Mouse (Mus musculus) ovary, adult 18-20 months (tissue): ENCODE data around the gene Mpv17l2.

Experiments
- DNase-seq: peaks from one replicate; pipeline ENCODE4 v3.0.0; 2022; ENCODE audit warnings: low spot score, mixed read lengths

Gene Mpv17l2

DNA sequence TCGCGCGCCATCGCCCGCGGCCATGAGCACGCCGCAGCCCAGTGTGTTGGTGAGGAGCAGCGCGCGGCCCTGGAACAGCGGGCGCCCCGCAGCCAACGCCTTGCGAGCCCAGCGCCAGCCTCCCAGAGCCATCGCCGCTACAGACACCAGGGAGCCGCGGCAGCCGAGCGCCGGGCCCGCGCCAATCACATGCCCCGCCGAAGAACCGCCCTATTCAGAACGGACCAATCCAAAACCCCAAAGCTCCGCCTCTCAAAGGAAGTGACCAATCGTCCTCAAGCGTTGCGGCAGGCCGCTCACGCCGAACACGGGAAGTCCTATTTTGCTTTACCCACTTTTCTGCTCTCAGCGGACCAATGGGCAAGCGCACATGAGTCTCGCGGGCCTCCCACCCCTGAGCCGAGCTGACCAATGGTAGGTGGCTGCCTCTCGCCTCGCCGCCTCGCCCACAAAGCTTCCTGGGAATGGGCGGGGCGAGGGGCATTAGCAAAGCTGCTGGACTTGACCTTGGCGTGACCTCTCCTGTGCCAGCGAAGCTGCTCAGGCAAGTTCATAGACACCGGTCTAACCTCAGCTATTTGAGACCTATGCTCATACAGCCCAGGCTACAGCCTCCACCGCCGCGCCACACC is at the start of gene Mpv17l2:
Gene Mpv17l2 (minus strand): TSS at position 172 of the 632 bp plus-strand sequence.
- DNase-seq: peak; percentile 97

DNA sequence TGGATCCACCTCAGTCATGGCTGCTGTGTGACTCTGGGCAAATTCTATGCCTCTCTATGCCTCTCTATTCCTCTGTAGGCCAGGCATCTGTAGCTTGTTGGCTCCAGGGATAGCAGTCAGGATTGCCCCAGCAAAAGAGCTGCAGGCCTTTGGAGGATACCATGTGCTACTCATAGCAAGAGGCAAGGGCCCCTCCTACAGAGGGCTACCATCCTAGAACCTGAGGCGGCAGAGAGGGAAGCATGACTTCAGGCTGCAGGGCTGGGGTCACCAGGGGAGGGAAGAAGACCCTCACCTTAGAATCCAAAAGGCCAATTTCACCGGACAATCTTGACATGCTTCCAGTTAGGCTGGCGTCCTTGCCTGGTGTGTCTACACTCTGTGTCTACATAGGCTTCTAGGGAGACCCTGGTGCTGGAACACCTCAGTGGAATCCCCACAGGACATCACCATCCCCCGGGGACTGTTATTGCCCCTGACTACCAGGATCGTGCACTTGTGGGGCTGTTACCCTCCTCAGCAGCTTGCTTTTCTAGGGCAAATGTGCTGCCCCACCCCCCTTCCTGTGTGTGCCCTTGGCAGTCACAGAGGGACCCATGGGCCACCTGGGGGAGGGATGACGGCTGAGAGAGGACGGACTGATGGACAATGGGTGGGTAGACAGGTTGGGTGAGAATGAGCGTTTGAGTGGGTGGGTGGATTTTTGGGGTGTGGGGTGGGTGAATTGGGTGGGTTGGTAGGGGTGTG is 48.4 kb upstream of the Mpv17l2 start:
- no peak for DNase-seq

DNA sequence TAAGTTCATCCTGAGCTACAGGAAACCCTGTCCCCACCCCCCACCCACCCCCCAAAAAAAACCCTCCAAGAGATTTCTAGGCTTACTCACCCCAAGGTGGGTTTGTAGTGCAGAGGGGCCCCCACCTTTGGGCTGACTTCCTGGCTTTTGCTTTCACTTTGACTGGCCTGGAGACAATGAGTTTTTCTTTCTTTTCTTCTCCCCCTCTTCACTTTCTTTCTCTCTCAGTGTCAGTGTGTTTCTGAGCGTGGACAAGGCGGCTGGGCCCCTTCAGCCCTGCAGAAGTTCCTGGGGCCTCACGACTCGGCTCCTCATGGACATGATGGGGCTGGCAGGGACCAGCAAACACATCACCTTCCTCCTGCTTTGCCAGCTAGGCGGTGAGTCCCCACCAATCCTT is 47.5 kb upstream of the Mpv17l2 start, which contains the start of gene Il12rb1:
Gene Il12rb1 (plus strand): TSS at position 211 of the 400 bp plus-strand sequence.
- DNase-seq: no peak

DNA sequence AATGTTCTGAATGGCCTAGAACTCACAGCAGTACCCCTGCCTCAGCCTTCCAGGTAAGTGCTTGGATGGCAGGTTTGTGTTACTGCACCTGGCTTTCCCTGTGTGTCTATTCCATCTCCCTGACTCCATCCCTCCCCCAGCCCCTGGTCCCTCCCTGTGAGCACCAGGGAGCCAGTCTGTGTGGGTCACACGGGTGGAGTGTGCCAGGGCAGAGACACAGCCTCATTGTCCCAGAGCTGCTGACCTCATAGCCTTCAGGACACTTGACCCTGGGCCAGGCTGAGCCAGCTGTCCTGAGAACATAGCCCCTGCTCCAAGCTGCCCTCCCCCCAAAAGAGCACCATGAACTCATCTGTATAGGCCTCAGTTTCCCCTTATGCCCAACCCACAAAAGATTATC is 46.6 kb upstream of the Mpv17l2 start:
- no peak for DNase-seq

DNA sequence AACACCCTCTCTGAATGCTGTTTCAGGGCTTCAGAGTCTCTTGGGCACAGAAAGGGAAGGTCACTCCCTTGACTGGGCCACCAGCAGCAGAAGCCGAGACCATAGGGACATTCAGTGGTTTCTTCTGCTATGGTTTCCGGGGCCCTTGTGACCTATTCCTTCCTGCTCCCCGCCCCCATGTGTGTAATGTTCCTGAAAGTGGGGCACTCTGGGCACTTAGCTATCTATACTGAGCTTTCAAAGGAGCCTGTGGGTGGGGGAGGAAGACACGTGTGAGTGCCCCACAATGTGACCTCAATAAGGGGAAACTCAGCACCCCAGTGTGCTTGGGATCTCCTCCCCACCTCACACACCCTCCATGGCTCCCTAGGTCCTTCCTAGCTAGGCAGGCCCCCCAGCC is 45.8 kb upstream of the Mpv17l2 start:
- DNase-seq: no peak

DNA sequence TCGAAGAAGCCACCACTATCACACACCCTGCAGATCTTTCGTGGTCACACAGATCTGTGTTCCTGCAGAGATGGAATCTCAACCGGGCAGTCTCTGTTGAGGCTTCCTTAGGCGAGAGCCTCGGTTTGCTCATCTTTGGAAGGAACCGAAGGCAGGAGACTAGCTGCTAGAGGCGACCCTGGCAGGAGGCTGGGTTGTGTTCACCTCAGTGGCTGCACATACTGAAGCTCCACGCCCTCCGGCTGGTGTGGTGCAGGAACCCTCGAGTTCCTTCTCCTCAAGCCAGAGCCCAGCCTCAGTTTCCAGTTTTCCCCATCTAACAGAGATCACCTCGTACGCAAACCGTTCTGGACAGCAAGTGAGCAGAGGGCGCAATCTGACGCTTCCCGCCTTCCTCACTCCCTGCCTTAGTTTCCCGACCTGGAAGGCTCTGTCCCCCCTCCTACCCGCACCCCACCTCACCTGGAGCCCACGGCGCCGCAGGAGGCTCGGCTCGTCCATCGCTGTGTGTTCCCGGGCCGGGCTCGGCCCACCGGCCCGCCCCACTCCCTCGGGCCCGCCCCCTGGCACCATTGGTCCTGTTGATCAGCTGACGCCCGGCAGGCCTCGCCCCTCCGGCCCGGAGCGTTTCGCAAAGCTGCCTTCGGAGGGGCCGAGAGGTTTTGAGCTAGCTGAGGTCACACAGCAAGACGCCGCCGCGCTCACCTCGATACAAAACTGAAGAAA is 43.9 kb upstream of the Mpv17l2 start, which contains the start of gene Mast3:
Gene Mast3 (minus strand): TSS at position 574 of the 726 bp plus-strand sequence.
- DNase-seq: peak; percentile 76

DNA sequence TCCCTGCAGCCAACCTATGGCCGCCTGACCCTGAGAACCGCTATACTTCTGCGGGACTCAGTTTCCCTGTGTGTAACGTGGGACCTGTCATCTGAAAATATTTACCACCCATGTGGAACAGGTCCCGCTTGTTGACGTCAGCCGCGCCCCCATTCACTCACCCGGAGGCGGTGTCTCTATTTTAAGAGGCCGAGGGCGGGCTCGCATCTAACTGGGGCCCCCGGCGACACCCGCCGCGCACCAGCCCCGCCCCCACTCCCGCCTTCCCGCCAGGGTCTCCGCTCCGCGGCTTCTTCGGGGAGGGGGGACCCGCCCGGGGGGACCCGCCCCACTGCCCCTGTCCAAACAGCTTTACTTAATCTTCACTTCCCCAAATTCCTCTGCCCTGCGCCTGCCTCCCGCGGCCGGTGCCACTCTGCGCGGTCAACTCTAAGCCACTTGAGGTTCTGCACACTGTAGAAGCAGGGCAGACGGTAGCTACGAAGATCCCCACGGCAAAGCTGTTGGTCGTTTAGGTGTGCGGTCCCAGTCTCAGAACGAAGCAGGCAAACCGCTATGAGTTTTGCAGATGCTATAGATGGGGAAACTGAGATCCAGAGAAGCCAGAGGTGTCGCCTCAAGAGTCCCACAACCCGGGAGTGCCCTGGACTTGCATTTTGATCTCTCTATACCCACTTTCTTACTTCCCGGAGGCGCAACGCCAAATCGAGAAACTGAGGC is 43.2 kb upstream of the Mpv17l2 start:
- no peak for DNase-seq

DNA sequence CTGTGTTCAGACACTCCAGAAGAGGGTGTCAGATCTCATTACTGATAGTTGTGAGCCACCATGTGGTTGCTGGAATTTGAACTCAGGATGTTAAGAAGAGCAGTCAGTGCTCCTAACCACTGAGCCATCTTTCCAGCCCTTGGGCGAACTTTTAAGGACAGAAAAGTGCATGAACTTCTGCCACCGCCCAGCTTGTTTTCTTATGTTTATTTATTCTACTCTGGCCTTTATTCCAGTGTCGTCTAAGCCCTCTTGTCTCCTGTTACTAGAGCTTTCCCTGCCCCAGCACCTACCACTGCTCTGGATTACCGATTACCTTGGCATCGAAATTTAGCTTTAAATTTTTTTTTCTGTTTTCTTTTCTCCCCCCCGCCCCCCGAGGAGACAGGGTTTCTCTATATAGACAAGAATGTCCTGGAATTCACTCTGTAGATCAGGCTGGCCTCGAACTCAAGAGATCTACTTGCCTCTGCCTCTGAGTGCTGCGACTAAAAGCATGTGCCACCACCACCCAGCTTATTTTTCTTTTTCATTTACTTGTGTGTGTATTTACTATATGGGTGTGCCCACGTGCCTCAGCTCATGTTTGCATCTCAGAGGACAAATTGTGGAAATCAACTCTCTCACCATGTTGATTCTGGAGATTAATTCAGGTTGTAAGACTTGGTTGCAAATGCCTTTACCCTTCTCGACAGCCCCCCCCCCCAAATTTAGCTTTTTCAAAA is 42.2 kb upstream of the Mpv17l2 start:
- DNase-seq: no peak

DNA sequence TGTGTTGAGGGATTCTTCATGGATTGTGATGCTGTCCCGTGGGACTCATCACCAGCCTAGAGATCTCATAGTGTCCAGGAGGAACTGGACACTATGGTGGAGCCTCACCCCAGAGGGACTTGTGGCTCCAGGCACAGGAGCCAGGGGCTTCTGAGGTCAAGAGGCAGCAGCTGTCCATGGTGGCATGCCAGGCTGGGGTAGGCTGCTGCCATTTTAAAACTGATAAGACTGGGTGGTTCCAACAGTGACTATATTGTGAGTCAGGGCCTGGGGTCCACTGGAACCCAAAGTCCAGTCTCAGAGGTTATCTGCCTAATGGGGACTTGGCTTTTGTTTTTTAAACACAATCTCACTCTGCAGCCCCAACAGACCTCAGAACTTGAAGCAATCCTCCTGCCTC is 41.1 kb upstream of the Mpv17l2 start:
- DNase-seq: no peak

DNA sequence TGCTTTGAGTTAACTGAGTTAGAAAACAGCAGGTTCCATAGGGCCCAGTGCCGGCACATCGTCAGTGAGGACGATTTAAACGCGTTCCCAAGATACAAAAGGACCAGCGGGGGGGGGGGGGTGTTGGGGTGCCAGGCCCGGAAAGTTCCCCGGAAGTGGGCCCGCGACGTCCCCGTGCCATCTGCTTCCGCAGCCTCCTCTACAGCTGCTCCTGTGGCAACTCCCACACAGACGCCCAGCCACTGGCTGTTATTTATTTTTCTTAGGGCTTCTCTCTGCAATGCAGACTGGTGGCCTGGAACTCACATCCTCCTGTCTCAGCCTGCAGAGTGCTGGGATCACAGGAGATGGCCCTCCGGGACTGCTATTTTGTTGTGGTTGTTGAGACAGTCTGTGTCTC is 40.4 kb upstream of the Mpv17l2 start:
- no peak for DNase-seq

DNA sequence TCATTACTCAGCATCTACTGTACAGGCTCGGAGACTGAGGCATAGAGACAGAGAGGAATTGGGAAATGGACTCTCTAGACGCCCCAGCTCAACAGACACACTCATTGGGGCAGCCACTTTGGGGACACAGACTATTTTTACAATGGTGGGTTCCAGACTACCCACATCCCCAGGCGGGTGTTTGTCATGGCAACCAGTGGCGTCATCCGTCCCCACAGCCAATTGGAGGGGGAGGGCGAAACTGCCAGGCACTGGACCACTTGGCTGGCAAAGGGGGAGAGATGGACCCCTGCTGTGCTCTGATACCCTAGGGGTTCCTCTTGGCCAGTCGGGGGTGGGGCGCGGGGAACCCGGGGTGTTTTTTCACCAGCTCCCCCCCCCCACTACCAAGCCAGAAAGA is 39.9 kb upstream of the Mpv17l2 start:
- DNase-seq: no peak

DNA sequence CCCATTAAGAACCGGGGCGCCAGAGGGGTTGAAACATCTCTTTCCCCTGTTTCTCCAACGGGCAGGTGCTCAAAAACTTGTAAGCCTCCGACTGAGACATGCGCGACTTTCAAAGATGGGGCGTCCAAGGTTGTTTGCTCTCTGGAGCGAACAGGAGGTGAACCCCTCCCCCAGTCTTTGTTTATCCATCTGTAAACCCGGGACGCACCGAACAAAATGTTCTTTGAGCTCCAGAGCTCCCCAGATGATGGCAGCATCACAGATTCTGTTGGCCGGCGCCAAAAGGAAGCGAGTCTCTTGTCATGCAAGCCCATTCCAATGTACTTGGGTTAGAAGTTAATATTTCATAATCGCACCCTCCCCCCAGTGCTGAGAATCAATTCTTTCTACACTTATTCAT is 37.5 kb upstream of the Mpv17l2 start:
- DNase-seq: no peak

DNA sequence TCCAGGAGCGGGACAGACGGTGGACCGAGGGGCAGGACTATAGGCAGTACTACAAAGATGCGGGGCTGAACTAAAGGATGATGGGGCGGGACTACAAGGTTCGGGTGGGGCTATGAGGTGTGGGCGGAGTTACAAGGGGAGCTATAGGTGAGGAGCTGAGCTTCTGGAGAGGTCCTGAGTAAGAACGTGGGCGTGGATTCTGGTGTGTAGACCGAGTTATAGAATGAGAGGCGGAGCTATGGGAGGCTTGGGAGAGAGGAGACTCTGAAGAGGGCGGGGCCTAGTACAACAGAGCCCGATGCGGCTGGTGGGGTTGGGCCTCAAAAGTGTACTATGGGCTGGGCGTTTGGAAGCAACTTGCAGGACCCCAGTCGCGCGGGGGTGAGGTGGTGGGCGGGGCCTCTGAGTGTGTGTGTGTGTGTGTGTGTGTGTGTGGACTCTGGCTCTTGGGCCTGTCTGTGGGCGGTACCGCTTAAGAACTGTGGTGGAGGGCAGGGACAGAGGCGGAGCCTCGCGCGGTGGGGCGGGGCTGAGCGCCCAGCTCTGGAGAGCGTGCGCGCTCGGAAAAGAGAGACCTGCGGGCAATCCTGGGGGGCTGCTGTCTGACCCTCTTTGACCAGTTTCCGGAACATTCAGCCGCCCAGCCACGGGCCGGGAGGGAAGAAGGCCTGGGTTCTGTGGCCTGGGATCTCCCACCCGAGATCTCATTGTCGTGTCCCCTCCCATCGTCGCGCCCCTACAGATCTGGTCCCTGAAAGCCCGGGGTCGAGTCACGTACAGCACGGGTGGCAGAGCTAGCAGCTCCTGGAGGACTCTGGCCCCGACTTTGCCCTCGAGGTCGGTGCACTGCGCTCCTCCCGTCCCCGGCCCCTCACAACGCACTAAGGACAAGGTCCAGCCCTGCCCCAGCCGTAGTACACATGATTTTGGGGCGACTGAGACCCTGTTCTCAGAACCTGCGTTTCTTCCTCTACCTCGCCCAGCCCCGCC is 36.6 kb upstream of the Mpv17l2 start:
- DNase-seq: peak; percentile 89

DNA sequence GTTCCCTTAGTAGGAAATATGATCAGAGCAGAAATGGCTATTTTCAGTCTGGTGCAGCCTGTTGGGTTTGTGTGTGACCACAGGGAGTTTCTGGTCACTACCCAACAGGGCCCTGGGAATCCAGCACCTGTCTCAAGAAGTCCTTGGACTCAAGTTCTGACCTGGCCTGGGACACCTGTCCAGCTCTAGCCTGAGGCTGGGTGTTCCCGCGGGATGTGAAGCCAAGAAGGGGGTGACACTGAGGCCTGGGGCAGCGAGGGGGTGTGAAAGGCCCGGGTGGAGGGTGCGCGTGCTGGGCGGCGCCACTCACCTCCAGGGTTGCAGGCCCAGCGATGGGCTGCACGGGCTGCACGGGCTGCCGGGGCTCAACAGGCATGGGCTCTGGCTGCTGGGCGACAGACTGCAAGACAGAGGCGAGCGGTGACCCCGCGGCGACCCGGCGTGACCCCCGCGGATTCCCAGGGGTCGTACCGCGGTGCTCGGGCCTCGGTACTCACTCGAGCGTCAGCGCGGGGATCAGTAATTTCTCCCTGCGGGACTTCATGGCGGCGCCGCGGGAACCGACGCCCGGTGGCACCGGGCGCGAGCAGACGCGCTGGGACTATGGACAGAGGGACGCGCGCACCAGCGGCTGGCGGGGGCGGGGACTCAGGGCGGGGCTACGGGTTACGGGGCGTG is 35.8 kb upstream of the Mpv17l2 start:
- no peak for DNase-seq

DNA sequence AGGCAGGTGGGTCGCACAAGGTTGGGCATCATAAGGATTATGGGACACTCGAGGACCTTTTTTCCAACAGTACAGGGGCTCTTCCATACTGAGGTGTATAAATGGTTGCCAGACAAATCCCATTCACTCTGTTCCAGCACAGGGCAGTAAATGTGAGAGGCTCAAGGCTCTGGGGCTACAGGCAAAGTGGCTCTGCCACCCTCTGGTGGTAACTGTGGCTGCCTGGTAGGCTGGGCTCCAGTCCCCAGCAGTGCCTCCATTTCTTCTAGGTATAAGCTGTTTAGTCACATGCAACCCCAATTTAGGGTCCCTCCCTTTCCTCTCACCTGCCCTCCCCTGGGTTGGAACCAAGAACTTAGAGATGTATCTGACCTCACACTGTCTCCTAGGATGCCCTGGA is 34.6 kb upstream of the Mpv17l2 start:
- DNase-seq: no peak

DNA sequence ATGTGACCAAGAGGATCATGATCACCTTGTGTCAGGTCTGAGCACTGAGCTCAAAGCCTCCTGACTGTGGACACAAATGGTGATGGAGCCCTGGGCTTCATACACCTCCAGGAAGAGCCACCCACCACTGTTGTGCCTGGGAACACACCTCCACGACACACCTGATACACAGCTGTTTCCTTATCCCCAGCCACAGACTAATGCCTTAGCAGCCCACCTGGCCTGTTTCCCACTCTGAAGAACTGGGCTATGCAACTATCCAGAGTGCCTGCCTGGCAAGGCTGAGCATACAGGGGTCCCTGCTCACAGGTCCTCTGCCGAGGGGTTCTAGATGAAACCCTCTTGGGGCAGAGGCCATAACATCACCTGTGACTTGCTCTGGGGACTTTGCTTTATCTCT is 33.5 kb upstream of the Mpv17l2 start:
- no peak for DNase-seq

DNA sequence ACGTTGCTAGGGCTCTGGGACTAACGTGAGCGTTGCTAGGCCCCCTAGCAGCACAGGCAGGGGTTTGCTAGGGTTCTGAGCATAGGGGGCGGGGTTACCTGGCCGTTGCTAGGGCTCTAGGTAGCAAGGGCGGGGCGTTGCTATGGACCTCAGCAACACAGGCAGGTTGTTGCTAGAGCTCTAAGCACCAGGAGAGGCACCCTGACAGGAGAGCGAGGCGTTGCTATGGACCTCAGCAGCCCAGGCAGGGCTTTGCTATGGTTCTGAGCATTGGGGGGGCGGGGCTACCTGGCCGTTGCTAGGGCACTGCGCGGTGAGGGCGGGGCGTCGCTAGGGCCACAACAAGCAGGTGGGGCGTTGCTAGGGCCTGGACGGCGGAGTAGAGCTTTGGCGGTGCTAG is 32.0 kb upstream of the Mpv17l2 start:
- DNase-seq: no peak

DNA sequence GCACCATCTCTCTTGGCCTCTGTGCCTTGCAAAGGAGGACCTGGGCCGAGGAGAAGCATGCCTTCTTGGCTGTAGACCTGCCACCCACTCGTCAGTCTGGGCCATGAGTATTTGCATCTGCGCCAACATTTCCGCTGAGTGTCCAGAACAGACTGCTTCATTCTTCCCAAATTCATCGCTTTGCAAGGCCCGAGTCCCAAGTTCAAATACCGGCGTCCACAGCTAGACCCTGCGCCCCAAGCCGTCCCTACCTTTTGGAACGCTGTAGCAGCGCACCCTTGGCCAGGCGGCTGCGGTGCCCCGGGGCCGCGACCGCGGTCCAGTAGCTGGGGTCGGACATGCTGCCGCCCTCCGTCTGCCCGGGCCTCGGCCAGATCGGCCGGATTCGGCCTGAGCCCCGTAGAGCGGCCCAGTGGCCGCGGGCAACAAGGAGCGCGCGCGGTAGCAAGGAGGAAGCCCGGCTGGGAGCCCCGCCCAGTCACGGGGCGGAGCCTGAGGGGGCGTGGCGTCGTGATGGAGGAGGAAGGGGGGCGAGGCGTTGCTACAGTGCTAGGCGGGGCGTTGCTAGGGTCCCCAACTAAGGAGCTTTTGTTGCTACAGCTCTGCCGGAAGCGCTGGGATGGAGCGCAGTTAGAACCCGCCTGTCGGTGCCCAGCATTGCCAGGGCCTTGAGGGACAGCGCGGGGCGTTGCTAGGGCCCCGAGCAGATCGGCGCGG is 31.4 kb upstream of the Mpv17l2 start:
- DNase-seq: peak; percentile 96

DNA sequence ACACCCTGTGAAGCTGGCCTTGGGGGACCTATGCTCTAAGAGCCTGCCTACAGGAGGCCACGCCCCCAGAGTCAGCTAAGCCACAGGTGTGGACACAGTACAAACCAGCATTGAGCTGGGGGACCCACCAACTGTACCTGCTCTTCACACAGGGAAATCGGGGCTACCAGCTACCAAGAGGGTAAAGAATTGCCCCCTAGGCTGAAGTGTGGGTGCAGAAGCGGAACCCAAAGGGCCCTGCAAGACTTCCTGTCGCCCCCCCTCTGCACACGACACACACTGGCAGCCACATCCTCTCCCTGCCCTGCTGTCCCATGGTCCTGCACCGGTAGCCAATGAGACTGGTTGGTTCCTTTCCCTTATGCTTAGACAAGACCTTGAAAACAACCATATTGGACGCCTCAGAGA is 30.6 kb upstream of the Mpv17l2 start:
- no peak for DNase-seq
